Mouse (Mus musculus) retina, postnatal 1 day (tissue): ENCODE measurements at regions not wholly inside any gene's neighbourhood (a gene's known extent, or its start where the extent isn't known, plus 50 kb on each side); places are given as distances from the start of the nearest gene placed in this dataset.

Source experiments
- DNase-seq: peaks from one replicate; pipeline ENCODE4 v3.0.0-alpha.2; 2012

DNA sequence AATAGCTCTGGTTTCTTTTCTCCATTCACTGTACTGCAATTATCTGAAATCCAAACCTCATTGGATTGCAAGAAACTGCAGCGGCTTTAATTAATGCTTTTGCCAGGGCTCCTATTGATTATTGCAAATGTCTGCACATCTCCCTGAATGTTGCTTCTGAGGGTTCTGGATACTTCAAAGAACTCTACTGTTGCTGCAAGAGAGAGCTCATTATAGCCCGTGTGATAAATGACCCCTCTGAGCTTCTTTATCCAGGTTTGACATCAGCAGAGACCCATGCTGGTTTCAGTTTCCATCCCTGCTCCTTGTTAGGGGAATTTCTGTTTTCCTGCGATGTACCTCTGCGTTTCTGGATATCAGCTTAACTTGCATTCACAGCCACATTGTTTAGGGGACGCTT, 78.4 kb upstream of the Nav3 start:
- no peak for DNase-seq

DNA sequence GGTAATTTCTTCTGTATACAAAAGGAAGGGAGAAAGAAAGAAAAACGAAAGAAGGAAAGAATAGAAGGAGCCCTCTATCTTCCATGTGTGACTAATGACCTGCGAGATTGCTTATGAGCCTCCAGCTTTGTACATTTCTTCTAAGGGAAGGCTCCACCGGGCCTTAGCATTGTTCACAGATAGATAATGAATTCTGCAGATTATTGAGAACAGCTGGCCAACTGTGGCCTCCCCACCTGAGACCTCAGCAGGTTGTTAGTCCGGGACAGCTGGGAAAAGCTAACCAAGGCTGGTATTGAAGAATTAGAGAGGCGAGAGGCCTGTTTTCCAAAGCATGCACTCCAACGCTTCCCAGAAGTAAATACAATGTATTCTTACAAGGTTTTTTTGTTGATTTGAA, 86.7 kb upstream of the Nav3 start:
- DNase-seq, result no peak

- no peak for DNase-seq
Measured at GRCm38 (mm10) chr10:110548391-110548790, 92.4 kb upstream of the Nav3 start.

GRCm38 (mm10) chr10:110553954-110554353, 98.0 kb upstream of the Nav3 start:
- no peak for DNase-seq

DNA sequence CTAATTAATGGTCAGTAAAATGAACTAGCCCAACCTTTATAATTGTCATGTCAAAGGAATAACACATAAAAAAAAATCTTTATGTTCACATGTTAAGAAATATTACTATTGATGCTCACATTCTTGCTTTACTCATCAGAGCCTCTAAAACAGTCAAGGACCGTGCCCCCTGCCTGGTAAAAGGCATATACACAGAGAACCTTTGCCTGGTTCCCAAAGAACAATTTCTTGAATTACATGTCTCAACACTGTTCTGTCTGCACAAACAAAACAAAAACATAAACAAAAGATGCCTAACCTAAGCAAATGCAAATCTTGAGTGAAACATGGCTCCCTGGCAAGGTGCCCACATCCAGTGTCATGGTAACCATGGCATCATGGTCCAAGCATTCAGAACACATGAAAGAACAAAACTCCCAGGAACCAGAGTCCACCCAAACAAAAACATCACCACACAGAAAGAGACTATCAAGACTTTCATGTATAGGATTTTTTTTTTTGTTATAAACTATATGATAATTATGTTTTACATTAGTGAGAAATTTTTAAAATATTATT, 100.4 kb upstream of the Nav3 start:
- peak; percentile 71 for DNase-seq

DNA sequence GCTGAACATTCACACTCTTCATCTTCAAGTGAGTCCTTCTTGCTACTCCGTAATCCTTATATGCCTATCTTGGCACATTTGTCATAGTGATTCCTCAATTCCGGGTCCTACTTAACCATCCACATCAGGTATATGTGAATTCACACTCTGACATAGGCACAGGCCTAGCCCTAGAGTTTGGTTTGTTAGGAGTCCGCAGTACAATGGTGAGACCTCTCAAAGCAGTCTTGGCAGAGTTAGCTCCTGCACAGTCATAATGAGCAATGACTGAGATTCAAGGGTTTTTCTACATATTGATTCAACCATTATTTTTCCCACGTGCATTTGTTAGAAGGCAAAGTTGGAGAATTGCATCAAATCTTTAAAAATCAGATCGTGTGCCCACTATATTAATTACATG, 107.1 kb upstream of the Nav3 start:
- DNase-seq, result no peak

- DNase-seq, result no peak
Measured at GRCm38 (mm10) chr10:110563571-110563970, 107.6 kb upstream of the Nav3 start.

GRCm38 (mm10) chr10:110566260-110567050, 110.5 kb upstream of the Nav3 start:
- peak; percentile 28 for DNase-seq

DNA sequence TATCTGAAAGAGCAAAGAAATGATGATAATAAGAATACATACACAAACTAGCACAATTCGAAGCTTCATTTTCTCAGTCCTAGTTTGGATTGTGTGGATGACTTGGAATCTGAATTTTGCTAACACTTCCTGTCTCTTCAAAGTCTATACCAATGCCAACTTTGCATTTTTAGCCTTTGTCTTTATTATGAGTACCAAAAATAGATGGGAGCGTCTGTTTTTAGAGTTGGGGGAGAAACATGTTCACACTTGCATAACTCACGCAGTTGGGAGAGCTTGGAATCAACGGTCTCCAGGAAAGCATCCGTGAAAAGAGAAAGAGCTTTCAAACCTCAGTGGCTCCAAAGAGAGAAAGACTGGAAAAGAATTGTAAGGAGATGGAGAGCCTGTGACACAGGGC, 114.5 kb upstream of the Nav3 start:
- no peak for DNase-seq

DNA sequence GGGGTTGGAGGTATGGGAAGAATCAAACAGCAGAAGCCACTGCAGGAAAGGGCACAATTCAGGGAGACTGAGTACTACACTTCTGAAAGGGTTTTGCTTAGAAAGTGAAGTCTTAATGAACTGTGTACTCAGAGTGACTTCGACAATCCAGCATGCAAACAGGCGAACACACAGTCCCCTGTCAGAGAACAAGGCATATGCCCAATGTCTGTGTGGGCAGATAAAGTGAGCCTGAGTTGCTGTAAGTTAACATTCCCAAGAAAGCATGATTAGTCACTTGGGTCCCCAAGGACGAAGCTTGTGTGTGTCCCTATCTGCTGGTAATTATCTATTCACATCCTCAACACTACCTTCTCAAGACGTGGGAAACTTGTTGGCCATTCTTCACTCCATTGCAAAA, 115.2 kb upstream of the Nav3 start:
- no peak for DNase-seq

DNA sequence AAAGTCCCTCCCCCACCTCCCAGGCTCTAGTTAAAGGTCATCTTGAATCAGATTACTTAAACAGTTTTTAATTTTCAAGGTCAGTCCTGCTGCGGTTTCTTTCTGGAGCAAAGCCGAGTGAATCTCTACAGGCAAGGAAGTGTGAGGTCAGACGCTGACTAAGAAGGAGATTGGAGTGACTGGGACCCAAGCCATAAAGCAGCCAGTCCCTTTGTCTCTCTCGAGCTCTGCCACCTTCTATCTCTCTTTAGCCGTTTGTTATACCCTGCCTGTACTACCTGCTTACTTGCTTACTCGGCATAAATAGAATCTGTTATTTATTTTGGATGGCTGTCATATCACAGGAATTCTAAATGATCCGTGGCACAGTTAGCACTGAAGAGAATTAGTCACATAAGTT, 117.5 kb upstream of the Nav3 start:
- DNase-seq, result no peak

- no peak for DNase-seq
Measured at GRCm38 (mm10) chr10:110586029-110586428, 130.0 kb upstream of the Nav3 start.

GRCm38 (mm10) chr10:110586507-110586906, 130.5 kb upstream of the Nav3 start:
- no peak for DNase-seq

DNA sequence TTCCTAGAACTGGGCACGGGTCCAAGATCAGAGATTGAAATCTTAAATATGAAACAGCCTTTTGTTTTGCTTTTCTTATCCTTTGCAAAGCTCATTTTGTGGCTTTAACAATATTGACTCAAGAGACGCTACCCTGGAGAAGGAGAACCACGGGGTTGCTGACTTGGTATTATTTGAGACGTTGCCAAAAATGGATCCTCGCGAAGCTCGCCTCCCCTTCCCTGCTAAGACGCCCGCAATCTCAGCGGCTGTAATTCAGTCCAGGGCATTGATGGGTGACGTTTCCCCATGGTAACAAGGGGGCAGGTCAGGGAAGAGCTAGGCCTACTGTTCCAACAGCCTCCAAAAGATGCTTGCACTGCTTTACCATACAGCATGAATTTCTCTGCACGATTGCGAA, 131.5 kb upstream of the Nav3 start:
- no peak for DNase-seq

DNA sequence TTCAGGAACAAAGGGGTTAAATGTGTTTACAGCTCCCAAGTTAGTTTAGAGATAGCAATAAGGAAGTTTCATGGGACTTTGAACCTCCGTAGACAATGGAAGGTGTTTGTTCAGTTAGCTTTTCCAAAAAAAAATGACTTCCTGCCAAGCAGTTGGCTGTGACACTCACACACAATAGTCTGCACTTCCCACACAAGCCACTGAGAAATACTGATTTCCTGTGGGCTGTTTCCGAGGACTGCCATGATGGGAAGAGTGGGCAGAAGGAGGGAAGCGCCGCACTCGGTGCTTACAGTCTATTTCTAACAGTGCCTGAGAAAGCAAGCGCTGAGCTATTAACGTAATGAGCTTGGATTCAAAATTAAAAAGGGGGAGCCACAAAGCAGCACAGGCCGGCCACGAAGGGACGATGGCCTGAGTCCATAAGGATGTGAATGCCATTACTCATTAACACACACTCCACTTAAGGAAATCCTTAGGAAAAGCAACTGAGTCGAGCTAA, 144.4 kb upstream of the Nav3 start:
- peak; percentile 20 for DNase-seq

- peak; percentile 53 for DNase-seq
Measured at GRCm38 (mm10) chr10:110610336-110610735, 134.9 kb upstream of the E2f7 start.

- no peak for DNase-seq
Measured at GRCm38 (mm10) chr10:110617004-110617403, 128.2 kb upstream of the E2f7 start.

DNA sequence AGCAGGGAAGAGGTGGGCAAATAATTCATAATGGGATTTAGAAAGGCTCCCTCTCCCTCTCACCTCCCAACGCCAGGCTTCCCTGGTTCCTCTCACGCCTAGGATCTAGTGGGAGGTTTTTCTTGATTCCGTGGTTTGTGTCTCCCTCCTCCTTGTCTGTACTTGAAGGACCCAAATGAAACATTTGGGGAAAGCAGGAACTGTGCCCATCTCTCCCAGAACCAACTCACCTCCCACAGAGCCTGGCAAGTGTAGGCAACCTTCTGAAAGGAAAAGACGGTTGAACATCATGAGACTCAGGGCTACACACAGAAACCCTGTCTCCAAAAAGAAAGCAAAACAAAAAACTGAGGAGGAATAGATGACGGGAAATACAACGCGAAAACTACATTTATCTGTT, 126.0 kb upstream of the E2f7 start:
- no peak for DNase-seq

GRCm38 (mm10) chr10:110625644-110626043, 119.6 kb upstream of the E2f7 start:
- no peak for DNase-seq

DNA sequence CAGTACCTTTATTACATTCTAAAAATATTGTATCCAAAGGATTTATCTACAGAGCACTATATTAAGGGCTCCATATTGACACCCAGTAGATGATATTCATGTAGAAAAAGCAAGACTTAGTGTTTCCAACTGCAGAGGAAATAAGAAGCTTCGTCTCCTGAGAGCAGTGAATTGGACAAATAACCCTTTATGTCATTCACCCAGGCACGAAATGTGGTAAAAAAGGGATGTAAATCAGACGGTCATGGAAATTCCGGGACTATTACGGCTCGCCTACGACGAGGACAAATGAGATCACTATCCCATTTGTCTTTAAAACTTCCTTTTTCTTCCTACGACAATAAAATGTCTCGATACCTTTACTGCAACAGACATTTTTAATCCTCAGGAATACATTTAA, 104.8 kb upstream of the E2f7 start:
- DNase-seq, result no peak

DNA sequence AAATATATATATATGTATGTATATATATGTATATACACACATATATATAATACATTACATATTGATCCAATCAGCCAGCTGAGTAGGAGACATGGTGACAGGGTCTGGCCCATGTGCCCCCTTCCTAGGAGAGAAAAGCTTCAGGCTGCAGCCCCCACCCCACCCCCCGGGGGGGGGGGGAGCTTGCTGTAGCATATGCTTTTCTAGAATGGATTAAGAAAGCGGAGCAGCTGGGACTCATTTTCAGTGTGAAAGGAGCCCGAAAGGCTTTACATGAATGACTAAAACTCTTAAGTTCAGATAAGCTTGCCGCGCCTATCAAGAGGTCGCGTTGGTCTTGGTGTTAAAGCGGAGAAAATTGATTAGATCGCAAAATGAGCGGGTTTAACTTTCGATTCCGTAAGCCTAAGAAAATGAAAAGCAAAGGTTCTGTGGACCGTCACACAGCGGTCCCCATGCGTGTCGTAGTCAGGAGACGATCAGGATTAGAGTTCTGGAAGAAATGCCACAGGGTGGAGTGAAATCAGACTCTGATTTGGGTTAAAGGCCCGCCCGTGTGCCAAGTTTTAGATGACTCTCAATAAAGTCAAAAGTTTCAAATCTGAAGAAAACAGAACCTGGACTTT, 103.1 kb upstream of the E2f7 start:
- no peak for DNase-seq

GRCm38 (mm10) chr10:110647603-110648002, 97.6 kb upstream of the E2f7 start:
- no peak for DNase-seq

- no peak for DNase-seq
Measured at GRCm38 (mm10) chr10:110650107-110650506, 95.1 kb upstream of the E2f7 start.

DNA sequence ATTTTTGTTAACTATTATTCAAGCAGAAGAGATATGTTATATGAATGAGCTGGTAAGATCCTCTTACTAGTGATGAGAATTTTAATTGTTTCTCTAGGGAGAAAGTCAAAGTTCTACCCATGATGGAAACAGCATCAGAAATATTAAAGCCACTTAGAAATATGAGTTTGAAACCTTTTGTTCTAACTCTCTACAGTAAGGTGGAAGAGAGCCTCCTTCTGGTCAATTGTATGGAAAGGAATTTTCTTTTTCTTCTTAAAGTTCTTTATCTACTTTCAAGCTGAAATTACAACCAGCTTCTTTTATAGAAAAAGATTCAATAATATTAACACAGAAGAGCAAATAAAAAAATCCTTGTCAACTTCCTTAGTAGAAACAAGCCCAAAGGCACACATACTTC, 94.4 kb upstream of the E2f7 start:
- no peak for DNase-seq
